Mouse (Mus musculus) brain, embryonic 14.5 days (tissue): Measurements from ENCODE around the gene Adgb.

Experiments used
- CTCF ChIP-seq: fragments of 200-500 bp; IDR thresholded peaks from 2 replicates; pipeline ENCODE4 v1.5.1; 2012; ENCODE audit warnings: inconsistent platforms, mild to moderate bottlenecking, moderate library complexity, borderline replicate concordance; ENCODE audit not compliant: insufficient read depth, insufficient read length; ENCODE audit errors: extremely low read depth
- POLR2A ChIP-seq: fragments of 200-500 bp; IDR thresholded peaks from 2 replicates; pipeline ENCODE4 v1.6.1; 2012; ENCODE audit warnings: mild to moderate bottlenecking, inconsistent platforms, borderline replicate concordance; ENCODE audit not compliant: poor library complexity, insufficient read depth, insufficient read length, severe bottlenecking; ENCODE audit errors: extremely low read depth

GRCm38 (mm10) chr10:10411046-10411445 is 61.1 kb downstream of the Adgb start:
- TF ChIP-seq CTCF (no peak), POLR2A (no peak)
